Mouse (Mus musculus): ENCODE measurements at regions not wholly inside any gene's neighbourhood (a gene's known extent, or its start where the extent isn't known, plus 50 kb on each side); places are given as distances from the start of the nearest gene placed in this dataset.
"Not testable (repeated sequence)": the region's sequence is repeated elsewhere in the genome, so short reads cannot be mapped to it uniquely, and the experiment has no call there.

GRCm38 (mm10) chr2:107468671-107469070, 178.2 kb downstream of the Kcna4 start:
- WGBS: 78% methylated on average over 1 of the region's 1 CpGs
- Histone ChIP-seq H3K27ac (replicated peaks) (no peak overlapping the region), H3K27me3 (replicated peaks) (no peaks in the 10 kb centered on the region)

GRCm38 (mm10) chr2:107503646-107504379, 213.4 kb downstream of the Kcna4 start:
- H3K4me2 ChIP-seq: no peak overlapping the region
- no peaks in the 10 kb centered on the region for H3K36me3 ChIP-seq
- no peaks in the 10 kb centered on the region for H3K27me3 ChIP-seq (replicated peaks)
- H3K27ac ChIP-seq (replicated peaks): no peak overlapping the region
- no peak overlapping the region for H3K9ac ChIP-seq
- ATAC-seq (ENCODE audit: extremely low read depth, insufficient number of reproducible peaks, low FRiP score, low TSS enrichment): no peak
- H3K9me3 ChIP-seq: no peaks in the 10 kb centered on the region
- H3K4me3 ChIP-seq: no peak overlapping the region
- 74% methylated on average over 7 of the region's 7 CpGs for WGBS
- no peaks in the 10 kb centered on the region for H3K4me1 ChIP-seq

More at GRCm38 (mm10) chr2:107468671-107469070, 178.2 kb downstream of the Kcna4 start:
- Histone ChIP-seq H3K9ac (no peak overlapping the region), H3K4me3 (no peak overlapping the region), H3K9me3 (no peaks in the 10 kb centered on the region), H3K4me1 (no peaks in the 10 kb centered on the region), H3K4me2 (no peak overlapping the region), H3K36me3 (no peaks in the 10 kb centered on the region)
- no peak for ATAC-seq (ENCODE audit: extremely low read depth, insufficient number of reproducible peaks, low FRiP score, low TSS enrichment)

- Histone ChIP-seq H3K9ac (no peak overlapping the region), H3K4me1 (no peaks in the 10 kb centered on the region), H3K27ac (replicated peaks) (no peak overlapping the region), H3K27me3 (replicated peaks) (no peaks in the 10 kb centered on the region), H3K9me3 (no peaks in the 10 kb centered on the region), H3K4me3 (no peak overlapping the region), H3K4me2 (no peak overlapping the region), H3K36me3 (no peaks in the 10 kb centered on the region)
- ATAC-seq (ENCODE audit: extremely low read depth, insufficient number of reproducible peaks, low FRiP score, low TSS enrichment): no peak
Observed at GRCm38 (mm10) chr2:107507426-107508167, 217.2 kb downstream of the Kcna4 start.

GRCm38 (mm10) chr2:107515486-107515885, 225.0 kb downstream of the Kcna4 start:
- WGBS: 77% methylated on average over 1 of the region's 1 CpGs
- H3K9me3 ChIP-seq; ATAC-seq (ENCODE audit: extremely low read depth, insufficient number of reproducible peaks, low FRiP score, low TSS enrichment); H3K27me3 ChIP-seq (replicated peaks); H3K27ac ChIP-seq (replicated peaks); H3K9ac ChIP-seq; H3K4me3 ChIP-seq; H3K36me3 ChIP-seq; H3K4me2 ChIP-seq: not testable (repeated sequence)
- peaks cover 18% of the 10 kb centered on the region for H3K4me1 ChIP-seq

- no peaks in the 10 kb centered on the region for H3K27me3 ChIP-seq (replicated peaks)
- no peak for ATAC-seq (ENCODE audit: extremely low read depth, insufficient number of reproducible peaks, low FRiP score, low TSS enrichment)
- WGBS: 70% methylated on average over 1 of the region's 1 CpGs
Observed at GRCm38 (mm10) chr2:107518107-107518506, 227.7 kb downstream of the Kcna4 start.

GRCm38 (mm10) chr2:107518759-107519158, 228.3 kb downstream of the Kcna4 start:
- no peak for ATAC-seq (ENCODE audit: extremely low read depth, insufficient number of reproducible peaks, low FRiP score, low TSS enrichment)
- WGBS: 86% methylated on average over 2 of the region's 2 CpGs
- H3K9me3 ChIP-seq: 0 out of 2 replicates have a peak, but pooled peaks cover 8% of the 10 kb centered on the region

More at GRCm38 (mm10) chr2:107518107-107518506, 227.7 kb downstream of the Kcna4 start:
- Histone ChIP-seq H3K4me3 (no peak overlapping the region), H3K4me2 (no peak overlapping the region), H3K9ac (no peak overlapping the region), H3K27ac (replicated peaks) (no peak overlapping the region), H3K36me3 (no peaks in the 10 kb centered on the region), H3K4me1 (peaks cover 18% of the 10 kb centered on the region), H3K9me3 (0 out of 2 replicates have a peak, but pooled peaks cover 4% of the 10 kb centered on the region)

GRCm38 (mm10) chr2:107519326-107519725, 228.9 kb downstream of the Kcna4 start:
- no peaks in the 10 kb centered on the region for H3K36me3 ChIP-seq
- no peak for ATAC-seq (ENCODE audit: extremely low read depth, insufficient number of reproducible peaks, low FRiP score, low TSS enrichment)
- peak overlapping the region; percentile 48; the same call in 1 of the 2 replicates for H3K27ac ChIP-seq (replicated peaks)
- no peaks in the 10 kb centered on the region for H3K27me3 ChIP-seq (replicated peaks)
- H3K9ac ChIP-seq: no peak overlapping the region
- H3K4me2 ChIP-seq: no peak overlapping the region
- peaks cover 18% of the 10 kb centered on the region for H3K4me1 ChIP-seq
- no peak overlapping the region for H3K4me3 ChIP-seq
- H3K9me3 ChIP-seq: peaks cover 8% of the 10 kb centered on the region; the same call in 1 of the 2 replicates
- 15% methylated on average over 3 of the region's 3 CpGs for WGBS

More at GRCm38 (mm10) chr2:107518759-107519158, 228.3 kb downstream of the Kcna4 start:
- Histone ChIP-seq H3K9ac (no peak overlapping the region), H3K27me3 (replicated peaks) (no peaks in the 10 kb centered on the region), H3K4me1 (peaks cover 18% of the 10 kb centered on the region), H3K36me3 (no peaks in the 10 kb centered on the region), H3K4me3 (no peak overlapping the region), H3K27ac (replicated peaks) (no peak overlapping the region), H3K4me2 (no peak overlapping the region)

GRCm38 (mm10) chr2:107519761-107520160, 229.3 kb downstream of the Kcna4 start:
- no peaks in the 10 kb centered on the region for H3K36me3 ChIP-seq
- no peak overlapping the region for H3K9ac ChIP-seq
- no peak overlapping the region for H3K4me2 ChIP-seq
- H3K4me3 ChIP-seq: no peak overlapping the region
- ATAC-seq (ENCODE audit: extremely low read depth, insufficient number of reproducible peaks, low FRiP score, low TSS enrichment): no peak
- H3K9me3 ChIP-seq: peaks cover 11% of the 10 kb centered on the region; the same call in 1 of the 2 replicates
- H3K27me3 ChIP-seq (replicated peaks): no peaks in the 10 kb centered on the region
- H3K4me1 ChIP-seq: peaks cover 18% of the 10 kb centered on the region
- H3K27ac ChIP-seq (replicated peaks): peak overlapping the region; percentile 48; the same call in 1 of the 2 replicates
- WGBS: 61% methylated on average over 4 of the region's 4 CpGs

GRCm38 (mm10) chr2:107543161-107543560, 252.7 kb downstream of the Kcna4 start:
- Histone ChIP-seq H3K4me1 (no peaks in the 10 kb centered on the region; the same call in 1 of the 2 replicates), H3K9me3 (no peaks in the 10 kb centered on the region), H3K4me2 (no peak overlapping the region), H3K27me3 (replicated peaks) (no peaks in the 10 kb centered on the region), H3K36me3 (no peaks in the 10 kb centered on the region), H3K9ac (no peak overlapping the region), H3K27ac (replicated peaks) (no peak overlapping the region), H3K4me3 (no peak overlapping the region)
- no peak for ATAC-seq (ENCODE audit: extremely low read depth, insufficient number of reproducible peaks, low FRiP score, low TSS enrichment)
- WGBS: 72% methylated on average over 4 of the region's 4 CpGs

GRCm38 (mm10) chr2:107552569-107552968, 262.1 kb downstream of the Kcna4 start:
- Histone ChIP-seq H3K36me3 (no peaks in the 10 kb centered on the region), H3K9me3 (no peaks in the 10 kb centered on the region), H3K27ac (replicated peaks) (no peak overlapping the region), H3K4me2 (no peak overlapping the region), H3K9ac (no peak overlapping the region), H3K27me3 (replicated peaks) (no peaks in the 10 kb centered on the region), H3K4me1 (no peaks in the 10 kb centered on the region), H3K4me3 (no peak overlapping the region)
- 74% methylated on average over 1 of the region's 1 CpGs for WGBS
- no peak for ATAC-seq (ENCODE audit: extremely low read depth, insufficient number of reproducible peaks, low FRiP score, low TSS enrichment)

GRCm38 (mm10) chr2:107556239-107556638, 265.8 kb downstream of the Kcna4 start:
- ATAC-seq (ENCODE audit: extremely low read depth, insufficient number of reproducible peaks, low FRiP score, low TSS enrichment): no peak
- Histone ChIP-seq H3K27me3 (replicated peaks) (no peaks in the 10 kb centered on the region), H3K4me3 (no peak overlapping the region), H3K27ac (replicated peaks) (no peak overlapping the region), H3K36me3 (no peaks in the 10 kb centered on the region), H3K4me2 (no peak overlapping the region), H3K9me3 (no peaks in the 10 kb centered on the region), H3K4me1 (no peaks in the 10 kb centered on the region), H3K9ac (no peak overlapping the region)
- 76% methylated on average over 3 of the region's 3 CpGs for WGBS

All from heart, embryonic 13.5 days (tissue).